Mouse (Mus musculus): ENCODE results near the gene Ccdc114. TPM values are rescaled to one million over a fixed set of nuclear protein-coding genes. Genes with fewer than 3 reads are reported as not detected.

The Ccdc114 gene
- polyA plus RNA-seq, 1 experiment from 2014 or later: 4.3 TPM

- ATAC-seq: no peak
- no peak overlapping the region for H3K9ac ChIP-seq (ENCODE audit: low read depth, low read length)
- no peaks in the 10 kb centered on the region for H3K36me3 ChIP-seq (ENCODE audit: control insufficient read depth, insufficient read depth, low read length)
- 78% methylated on average over 4 of the region's 4 CpGs for WGBS
- H3K27me3 ChIP-seq (replicated peaks; ENCODE audit: control insufficient read depth, insufficient read depth, low read length): no peaks in the 10 kb centered on the region
- no peak overlapping the region for H3K4me3 ChIP-seq (ENCODE audit: low read length)
- no peaks in the 10 kb centered on the region for H3K9me3 ChIP-seq (ENCODE audit: control insufficient read depth, low read length)
- no peak overlapping the region for H3K4me2 ChIP-seq (ENCODE audit: low read depth, low read length)
- H3K4me1 ChIP-seq (ENCODE audit: control insufficient read depth, insufficient read depth, low read length): no peaks in the 10 kb centered on the region
- H3K27ac ChIP-seq (ENCODE audit: low read length): no peak overlapping the region
These were observed 25.2 kb downstream of the Ccdc114 start for GRCm38 (mm10) chr7:45949061-45949460.

DNA sequence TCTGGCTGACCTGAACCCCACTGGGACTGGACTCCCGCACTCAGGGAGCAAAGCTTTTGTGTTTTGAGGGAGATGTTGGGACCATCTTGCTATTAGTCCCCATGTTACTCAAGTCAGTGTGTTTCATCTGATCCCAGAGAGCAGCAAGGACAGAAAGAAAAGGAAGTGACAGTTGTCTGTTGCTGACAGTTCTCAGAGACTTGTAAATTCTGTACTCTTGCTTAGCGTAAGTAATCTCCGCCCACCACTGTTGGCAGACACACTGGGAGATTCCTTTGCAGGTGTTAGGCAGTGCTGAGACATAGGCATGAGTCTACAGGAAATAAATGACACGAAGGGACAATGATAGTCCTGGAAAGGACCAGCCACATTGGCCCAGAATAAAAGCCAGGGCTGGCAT is 32.7 kb downstream of the Ccdc114 start:
- H3K4me2 ChIP-seq (ENCODE audit: low read depth, low read length): no peak overlapping the region
- H3K36me3 ChIP-seq (ENCODE audit: control insufficient read depth, insufficient read depth, low read length): no peaks in the 10 kb centered on the region
- no peak for ATAC-seq
- H3K27ac ChIP-seq (ENCODE audit: low read length): no peak overlapping the region
- no peak overlapping the region for H3K4me3 ChIP-seq (ENCODE audit: low read length)
- H3K27me3 ChIP-seq (replicated peaks; ENCODE audit: control insufficient read depth, insufficient read depth, low read length): no peaks in the 10 kb centered on the region
- H3K9me3 ChIP-seq (ENCODE audit: control insufficient read depth, low read length): no peaks in the 10 kb centered on the region
- 53% methylated on average over 4 of the region's 4 CpGs for WGBS
- H3K9ac ChIP-seq (ENCODE audit: low read depth, low read length): no peak overlapping the region
- H3K4me1 ChIP-seq (ENCODE audit: control insufficient read depth, insufficient read depth, low read length): no peaks in the 10 kb centered on the region

DNA sequence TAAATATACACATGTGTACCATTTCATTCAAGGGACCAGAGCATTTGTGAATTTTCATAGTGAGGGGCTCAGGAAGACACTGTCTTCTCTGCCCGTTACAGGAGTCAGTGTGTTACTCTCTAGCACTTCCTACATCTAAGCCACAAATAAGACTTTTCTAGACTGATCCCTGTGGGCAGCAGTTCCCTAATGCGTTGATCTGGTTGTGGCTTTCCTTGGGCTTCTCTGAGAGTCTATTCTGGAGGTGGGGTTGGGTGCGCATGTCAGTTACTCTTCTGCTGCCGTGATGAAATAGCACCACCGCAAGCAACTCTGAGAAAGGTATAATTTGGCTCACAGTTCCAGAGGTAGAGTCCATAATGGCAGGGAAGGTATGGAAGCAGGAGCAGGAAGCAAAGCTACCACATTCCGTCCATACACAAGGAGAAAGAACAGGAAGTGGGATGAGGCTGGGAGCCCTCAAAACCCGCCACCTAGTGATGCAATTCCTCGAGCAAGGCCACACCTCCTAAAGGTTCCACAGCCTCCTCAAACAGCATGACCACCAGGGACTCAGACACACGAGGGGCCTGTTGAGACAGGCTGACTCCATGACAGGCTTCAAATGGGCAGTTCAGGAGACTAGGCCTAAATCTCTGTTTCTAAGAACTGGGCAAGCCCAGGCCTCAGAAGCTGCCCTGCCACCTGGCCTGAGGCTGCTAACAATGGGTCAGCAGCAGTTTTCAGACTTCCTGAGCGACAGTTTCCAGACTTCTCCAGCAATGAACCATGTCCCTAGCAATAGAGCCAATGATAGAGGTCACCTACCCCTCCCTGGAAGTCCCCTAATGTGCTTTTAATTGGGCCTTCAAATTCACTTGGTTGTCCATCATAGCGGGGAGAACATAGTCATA is 48.2 kb downstream of the Ccdc114 start:
- no peaks in the 10 kb centered on the region for H3K9me3 ChIP-seq (ENCODE audit: control insufficient read depth, low read length)

DNA sequence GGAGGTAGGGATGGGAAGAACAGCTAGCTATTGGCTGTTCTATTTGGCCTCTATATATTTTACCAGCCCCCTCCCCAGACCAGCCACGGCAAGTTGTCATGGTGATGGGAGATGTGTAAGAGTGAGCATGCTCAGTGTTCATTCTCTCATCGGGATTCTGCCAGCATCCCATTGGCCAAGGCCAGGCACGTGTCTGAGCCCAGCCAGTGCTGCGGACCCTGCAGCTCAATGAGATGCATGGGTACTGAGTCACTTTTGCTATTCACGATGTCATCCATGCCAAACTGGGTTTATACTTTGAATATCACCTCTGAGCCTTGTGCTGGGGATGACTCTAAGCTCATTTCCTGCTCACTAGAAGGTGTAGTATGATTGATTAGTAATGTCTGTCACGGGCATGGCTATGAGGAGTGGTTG is 49.4 kb downstream of the Ccdc114 start:
- whole genome bisulfite sequencing: 81% methylated on average over 6 of the region's 6 CpGs
- Histone ChIP-seq H3K4me2 (ENCODE audit: low read depth, low read length) (no peak overlapping the region), H3K4me3 (ENCODE audit: low read length) (no peak overlapping the region), H3K9me3 (ENCODE audit: control insufficient read depth, low read length) (no peaks in the 10 kb centered on the region), H3K9ac (ENCODE audit: low read depth, low read length) (no peak overlapping the region), H3K4me1 (ENCODE audit: control insufficient read depth, insufficient read depth, low read length) (no peaks in the 10 kb centered on the region), H3K27ac (ENCODE audit: low read length) (no peak overlapping the region), H3K36me3 (ENCODE audit: control insufficient read depth, insufficient read depth, low read length) (no peaks in the 10 kb centered on the region), H3K27me3 (replicated peaks; ENCODE audit: control insufficient read depth, insufficient read depth, low read length) (no peaks in the 10 kb centered on the region)
- no peak for ATAC-seq

More for the DNA sequence above, 48.2 kb downstream of the Ccdc114 start:
- H3K36me3 ChIP-seq (ENCODE audit: control insufficient read depth, insufficient read depth, low read length): no peaks in the 10 kb centered on the region
- H3K4me2 ChIP-seq (ENCODE audit: low read depth, low read length): no peak overlapping the region
- H3K27ac ChIP-seq (ENCODE audit: low read length): no peak overlapping the region
- no peak overlapping the region for H3K9ac ChIP-seq (ENCODE audit: low read depth, low read length)
- no peak for ATAC-seq
- H3K4me3 ChIP-seq (ENCODE audit: low read length): no peak overlapping the region
- 81% methylated on average over 11 of the region's 11 CpGs for WGBS
- H3K4me1 ChIP-seq (ENCODE audit: control insufficient read depth, insufficient read depth, low read length): no peaks in the 10 kb centered on the region
- H3K27me3 ChIP-seq (replicated peaks; ENCODE audit: control insufficient read depth, insufficient read depth, low read length): no peaks in the 10 kb centered on the region

DNA sequence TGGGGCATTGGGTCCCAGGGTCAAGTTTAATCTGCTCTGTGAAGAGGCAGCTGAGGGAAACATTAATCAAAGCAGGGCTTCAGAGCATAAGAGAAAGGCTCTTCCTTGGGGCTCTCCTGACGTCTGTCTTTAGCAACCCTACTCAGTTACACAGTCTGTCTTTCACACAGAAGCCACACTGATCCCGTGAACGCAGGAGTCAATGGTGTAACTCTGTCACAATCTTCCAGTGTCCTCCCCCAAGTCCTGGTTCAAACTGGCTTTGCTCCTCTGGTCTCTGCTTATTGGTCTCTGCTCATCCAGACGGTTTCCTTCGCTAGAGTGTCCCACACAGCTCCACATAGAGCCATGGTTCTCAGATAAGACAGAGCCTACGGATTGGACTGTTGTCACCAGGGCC is 50.2 kb downstream of the Ccdc114 start:
- Histone ChIP-seq H3K4me1 (ENCODE audit: control insufficient read depth, insufficient read depth, low read length) (no peaks in the 10 kb centered on the region), H3K4me3 (ENCODE audit: low read length) (no peak overlapping the region), H3K27me3 (replicated peaks; ENCODE audit: control insufficient read depth, insufficient read depth, low read length) (no peaks in the 10 kb centered on the region), H3K9ac (ENCODE audit: low read depth, low read length) (no peak overlapping the region), H3K36me3 (ENCODE audit: control insufficient read depth, insufficient read depth, low read length) (no peaks in the 10 kb centered on the region), H3K27ac (ENCODE audit: low read length) (no peak overlapping the region), H3K9me3 (ENCODE audit: control insufficient read depth, low read length) (no peaks in the 10 kb centered on the region), H3K4me2 (ENCODE audit: low read depth, low read length) (no peak overlapping the region)
- 42% methylated on average over 6 of the region's 6 CpGs for WGBS
- peak; percentile 38; the same call in 1 of the 2 replicates for ATAC-seq

DNA sequence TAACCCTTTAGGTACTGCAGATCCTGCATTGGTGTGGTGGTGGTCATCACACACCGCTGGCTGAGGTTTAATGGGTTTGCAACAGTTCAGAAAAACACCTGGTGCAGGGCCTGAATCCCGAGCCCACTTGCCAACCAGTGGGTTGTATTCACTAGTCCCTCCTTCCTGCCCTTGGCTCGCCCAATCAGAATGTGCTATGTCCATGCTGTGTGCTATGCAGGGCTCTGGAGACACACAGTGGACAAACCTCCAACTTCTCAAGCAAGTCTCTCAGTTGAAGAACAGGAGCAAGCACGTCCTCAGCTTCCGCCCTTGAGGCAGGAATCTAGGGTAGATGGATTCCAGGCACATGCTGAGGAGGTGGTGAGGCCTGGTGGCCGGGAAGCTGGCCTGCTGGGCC is 50.6 kb downstream of the Ccdc114 start:
- 0 out of 2 replicates have a peak, but pooled peaks have one; percentile 33 for ATAC-seq
- WGBS: 64% methylated on average over 6 of the region's 6 CpGs
- Histone ChIP-seq H3K4me1 (ENCODE audit: control insufficient read depth, insufficient read depth, low read length) (no peaks in the 10 kb centered on the region), H3K9me3 (ENCODE audit: control insufficient read depth, low read length) (no peaks in the 10 kb centered on the region), H3K36me3 (ENCODE audit: control insufficient read depth, insufficient read depth, low read length) (no peaks in the 10 kb centered on the region), H3K4me2 (ENCODE audit: low read depth, low read length) (no peak overlapping the region), H3K9ac (ENCODE audit: low read depth, low read length) (no peak overlapping the region), H3K27ac (ENCODE audit: low read length) (no peak overlapping the region), H3K27me3 (replicated peaks; ENCODE audit: control insufficient read depth, insufficient read depth, low read length) (no peaks in the 10 kb centered on the region), H3K4me3 (ENCODE audit: low read length) (no peak overlapping the region)

- no peak for ATAC-seq
- no peak overlapping the region for H3K9ac ChIP-seq (ENCODE audit: low read depth, low read length)
- WGBS: 75% methylated on average over 5 of the region's 5 CpGs
These were observed 57.7 kb downstream of the Ccdc114 start for GRCm38 (mm10) chr7:45981612-45982011.

DNA sequence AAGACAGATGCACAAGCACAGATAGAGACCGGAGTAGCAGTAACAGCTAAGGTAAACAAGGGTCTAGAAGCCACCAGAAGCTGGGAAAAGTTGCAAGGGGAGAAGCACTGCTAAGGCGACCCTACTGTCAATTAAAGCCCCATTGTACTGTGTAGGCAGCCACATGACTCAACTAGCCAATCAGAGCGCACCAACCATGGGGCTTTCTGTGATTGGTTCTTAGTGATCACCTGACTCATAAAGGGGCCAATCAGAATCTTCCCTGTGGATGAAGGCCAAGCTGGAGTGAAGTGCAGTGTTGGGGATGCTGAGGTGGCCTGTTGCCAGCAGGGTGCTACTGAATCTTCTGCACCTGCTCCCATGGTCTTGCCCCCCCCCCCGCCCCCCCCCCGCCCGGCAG is 63.0 kb downstream of the Ccdc114 start:
- H3K4me1 ChIP-seq (ENCODE audit: control insufficient read depth, insufficient read depth, low read length): no peaks in the 10 kb centered on the region
- WGBS: 79% methylated on average over 5 of the region's 6 CpGs
- no peaks in the 10 kb centered on the region for H3K27me3 ChIP-seq (replicated peaks; ENCODE audit: control insufficient read depth, insufficient read depth, low read length)
- H3K9me3 ChIP-seq (ENCODE audit: control insufficient read depth, low read length): no peaks in the 10 kb centered on the region
- no peak for ATAC-seq
- no peak overlapping the region for H3K9ac ChIP-seq (ENCODE audit: low read depth, low read length)
- no peak overlapping the region for H3K27ac ChIP-seq (ENCODE audit: low read length)
- H3K4me3 ChIP-seq (ENCODE audit: low read length): no peak overlapping the region
- no peak overlapping the region for H3K4me2 ChIP-seq (ENCODE audit: low read depth, low read length)
- no peaks in the 10 kb centered on the region for H3K36me3 ChIP-seq (ENCODE audit: control insufficient read depth, insufficient read depth, low read length)

More at GRCm38 (mm10) chr7:45981612-45982011, 57.7 kb downstream of the Ccdc114 start:
- Histone ChIP-seq H3K4me1 (ENCODE audit: control insufficient read depth, insufficient read depth, low read length) (no peaks in the 10 kb centered on the region), H3K4me3 (ENCODE audit: low read length) (no peak overlapping the region), H3K27me3 (replicated peaks; ENCODE audit: control insufficient read depth, insufficient read depth, low read length) (no peaks in the 10 kb centered on the region), H3K9me3 (ENCODE audit: control insufficient read depth, low read length) (no peaks in the 10 kb centered on the region), H3K27ac (ENCODE audit: low read length) (no peak overlapping the region), H3K36me3 (ENCODE audit: control insufficient read depth, insufficient read depth, low read length) (no peaks in the 10 kb centered on the region), H3K4me2 (ENCODE audit: low read depth, low read length) (no peak overlapping the region)

DNA sequence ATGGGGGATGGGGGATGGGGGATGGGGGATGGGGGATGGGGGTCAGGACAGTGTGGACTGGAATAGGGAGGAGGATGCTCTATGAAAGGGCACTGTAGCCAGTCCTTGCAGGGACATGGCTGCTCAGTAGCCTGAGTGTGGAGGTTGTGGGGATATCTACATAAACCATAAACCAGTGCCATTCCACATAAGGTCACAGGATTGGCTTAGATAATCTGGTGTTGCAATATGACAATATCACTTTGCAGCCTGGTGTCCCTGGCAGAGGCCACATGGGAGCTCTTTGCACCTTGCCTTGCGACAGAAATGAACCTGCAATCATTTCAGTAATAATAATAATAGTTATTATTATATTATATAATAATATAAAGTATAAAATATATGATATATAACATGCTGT is 64.5 kb downstream of the Ccdc114 start:
- Histone ChIP-seq H3K36me3 (ENCODE audit: control insufficient read depth, insufficient read depth, low read length) (no peaks in the 10 kb centered on the region), H3K4me2 (ENCODE audit: low read depth, low read length) (no peak overlapping the region), H3K4me1 (ENCODE audit: control insufficient read depth, insufficient read depth, low read length) (no peaks in the 10 kb centered on the region), H3K9me3 (ENCODE audit: control insufficient read depth, low read length) (no peaks in the 10 kb centered on the region), H3K4me3 (ENCODE audit: low read length) (no peak overlapping the region), H3K27ac (ENCODE audit: low read length) (no peak overlapping the region), H3K9ac (ENCODE audit: low read depth, low read length) (no peak overlapping the region), H3K27me3 (replicated peaks; ENCODE audit: control insufficient read depth, insufficient read depth, low read length) (no peaks in the 10 kb centered on the region)
- ATAC-seq: peak; percentile 64
- 87% methylated on average over 1 of the region's 1 CpGs for WGBS
